Comparison of ENCODE assay signal across 11 mouse cellular contexts in genomic region chr10:90666746-90667145, GRCm38 (mm10).
DNase-seq lines count a peak whose midpoint lies in the region; ATAC-seq and TF ChIP-seq lines count a peak whose summit lies in the region.
"Had no signal": no experiment of that assay in that cellular context is flagged by ENCODE, and none has a peak within 500 bp of the region (broad histone marks: within the 10 kb centered on the region; RNA-seq: fewer than 3 reads in every experiment).

No protein-coding gene starts in this region.

- no peak for TF ChIP-seq CTCF in lung, adult 2 months (IDR thresholded peaks at IDR 0.05; ENCODE audit: insufficient read depth, low read length)

- DNase-seq in adrenal gland, adult (ENCODE audit: inconsistent age in 2 of 2, low spot score in 1 of 2): peak; percentile 48 to 91
- no peak for DNase-seq in adrenal gland, postnatal 4 days (ENCODE audit: low spot score in 2 of 2)
- peak; percentile 7 for DNase-seq in ovary, postnatal 14 days (ENCODE audit: low spot score)
- no peak for DNase-seq in ovary, adult 18-20 months (ENCODE audit: low spot score)
- DNase-seq in gastrocnemius, adult 8-10 months (ENCODE audit: low spot score in 2 of 2): peak; percentile 33 to 48
- peak; percentile 58 for DNase-seq in layer of hippocampus, postnatal 36 days
- DNase-seq in lung, adult 2 months: no peak

- no peak for TF ChIP-seq POLR2A in lung, adult 2 months (IDR thresholded peaks at IDR 0.05; ENCODE audit: borderline replicate concordance, extremely low read depth, low read depth, low read length)

- no peaks in the 10 kb centered on the region for H3K4me1 ChIP-seq in lung, adult 2 months (ENCODE audit: control insufficient read depth, insufficient read depth, low read length)
- H3K4me1 ChIP-seq: forebrain, embryonic 10.5 days; limb, embryonic 12.5 days had no signal

- no peak for ATAC-seq in activated CD4-positive, CD25-positive, alpha-beta regulatory T cell, adult 4 months
- ATAC-seq: inflammation-experienced regulatory T-cells, adult 6 months had no signal

- H3K4me3 ChIP-seq in lung, adult 2 months (replicated peaks; ENCODE audit: extremely low read depth, low read depth, low read length): no peak overlapping the region
- H3K4me3 ChIP-seq: forebrain, embryonic 10.5 days; limb, embryonic 12.5 days had no signal

- WGBS in lung, adult 2 months: 79% methylated on average over 2 of the region's 2 CpGs

Comparison
In these comparisons a context has a peak if more than half of its experiments do, and no peak if none do; other contexts are left out.
1. DNase-seq: peak in adrenal gland, adult (2 of 2), ovary, postnatal 14 days (single experiment), gastrocnemius, adult 8-10 months (2 of 2) and layer of hippocampus, postnatal 36 days (2 of 2); none in adrenal gland, postnatal 4 days (0 of 2), ovary, adult 18-20 months (single experiment) and lung, adult 2 months (single experiment).